Mouse (Mus musculus) adipocyte (in vitro differentiated cells): ENCODE results near the gene Cacna2d3.
A peak's percentile ranks its signal among the peaks of the same experiment; 100 is the strongest.

Source experiments
- DNase-seq: peaks from one replicate; pipeline ENCODE4 v3.0.0-alpha.2; 2016; ENCODE audit warnings: low spot score

Gene Cacna2d3

GRCm38 (mm10) chr14:29721488-29722385 is at the start of gene Cacna2d3:
TSS of gene Cacna2d3 (minus strand) at chr14:29721864.
- no peak for DNase-seq

- DNase-seq, result no peak
Measured at GRCm38 (mm10) chr14:29769486-29769885, 47.8 kb upstream of the Cacna2d3 start.

DNA sequence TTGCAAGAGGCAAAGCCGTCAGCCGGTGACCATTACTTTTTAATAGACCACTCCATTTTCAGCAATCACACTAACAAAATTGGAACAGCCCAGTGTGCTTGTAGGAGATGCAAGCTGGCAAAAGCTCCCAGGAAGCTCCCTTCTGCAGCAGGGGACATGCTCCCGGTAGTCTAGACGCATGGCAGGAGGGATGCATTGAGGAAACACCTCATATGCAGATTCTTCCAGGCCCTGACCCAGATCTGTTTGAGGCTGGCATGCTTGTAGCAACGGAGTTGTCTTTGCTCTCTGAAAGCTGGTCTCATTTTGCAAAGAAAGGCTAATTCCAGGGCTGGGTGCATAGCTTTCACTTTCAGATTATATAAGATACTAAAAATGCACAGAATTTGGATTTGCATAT is 31.2 kb upstream of the Cacna2d3 start:
- DNase-seq, result no peak

GRCm38 (mm10) chr14:29738751-29739150 is 17.1 kb upstream of the Cacna2d3 start:
- no peak for DNase-seq

- no peak for DNase-seq
Measured at GRCm38 (mm10) chr14:29730256-29730655, 8.6 kb upstream of the Cacna2d3 start.

- no peak for DNase-seq
Measured at GRCm38 (mm10) chr14:29729009-29729408, 7.3 kb upstream of the Cacna2d3 start.

- no peak for DNase-seq
Measured at GRCm38 (mm10) chr14:29727596-29727995, 5.9 kb upstream of the Cacna2d3 start.

DNA sequence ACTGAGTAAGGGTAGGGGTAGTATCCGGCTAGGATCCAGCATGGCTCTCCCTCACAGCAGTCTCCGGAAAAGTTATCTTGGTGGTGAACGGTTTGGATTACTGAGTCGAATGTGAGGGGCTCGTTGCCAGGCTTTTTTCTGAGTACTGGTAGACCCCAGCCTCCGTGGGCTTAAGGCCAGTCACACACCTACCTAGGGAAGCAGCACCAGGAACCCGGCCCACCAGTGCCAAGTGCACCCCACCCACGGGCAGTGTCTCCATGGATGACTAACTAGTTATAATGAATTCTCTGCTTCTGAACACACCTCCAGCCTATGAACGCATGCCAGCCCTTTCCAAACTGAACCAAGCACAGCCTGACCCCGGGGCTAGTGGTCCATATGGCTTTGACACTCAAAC is 1.6 kb upstream of the Cacna2d3 start:
- DNase-seq, result no peak

- DNase-seq, result no peak
Measured at GRCm38 (mm10) chr14:29722386-29723221, 940 bp upstream of the Cacna2d3 start.

- DNase-seq, result no peak
Measured at GRCm38 (mm10) chr14:29721131-29721487, 555 bp downstream of the Cacna2d3 start.

- DNase-seq, result no peak
Measured at GRCm38 (mm10) chr14:29720334-29720911, 1.2 kb downstream of the Cacna2d3 start.

DNA sequence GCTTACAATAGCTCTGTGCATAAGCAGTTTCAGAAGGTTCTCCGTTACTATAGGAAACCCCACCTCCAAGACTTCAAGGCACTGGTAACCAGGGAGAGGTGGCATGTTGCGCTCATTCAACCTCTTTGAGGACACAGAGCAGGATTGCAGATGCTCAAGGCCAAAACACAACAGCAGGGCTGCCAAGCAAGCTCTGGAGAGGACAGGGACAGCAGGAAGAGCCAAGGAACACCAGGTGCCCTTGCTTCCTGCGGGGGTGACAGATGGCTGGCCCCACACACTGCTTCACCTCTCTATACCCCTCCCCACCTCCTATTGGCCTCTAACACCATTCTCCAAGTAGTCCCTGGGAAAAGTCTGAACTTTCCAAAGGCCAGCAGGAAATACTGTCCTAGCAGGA is 9.0 kb downstream of the Cacna2d3 start:
- no peak for DNase-seq

DNA sequence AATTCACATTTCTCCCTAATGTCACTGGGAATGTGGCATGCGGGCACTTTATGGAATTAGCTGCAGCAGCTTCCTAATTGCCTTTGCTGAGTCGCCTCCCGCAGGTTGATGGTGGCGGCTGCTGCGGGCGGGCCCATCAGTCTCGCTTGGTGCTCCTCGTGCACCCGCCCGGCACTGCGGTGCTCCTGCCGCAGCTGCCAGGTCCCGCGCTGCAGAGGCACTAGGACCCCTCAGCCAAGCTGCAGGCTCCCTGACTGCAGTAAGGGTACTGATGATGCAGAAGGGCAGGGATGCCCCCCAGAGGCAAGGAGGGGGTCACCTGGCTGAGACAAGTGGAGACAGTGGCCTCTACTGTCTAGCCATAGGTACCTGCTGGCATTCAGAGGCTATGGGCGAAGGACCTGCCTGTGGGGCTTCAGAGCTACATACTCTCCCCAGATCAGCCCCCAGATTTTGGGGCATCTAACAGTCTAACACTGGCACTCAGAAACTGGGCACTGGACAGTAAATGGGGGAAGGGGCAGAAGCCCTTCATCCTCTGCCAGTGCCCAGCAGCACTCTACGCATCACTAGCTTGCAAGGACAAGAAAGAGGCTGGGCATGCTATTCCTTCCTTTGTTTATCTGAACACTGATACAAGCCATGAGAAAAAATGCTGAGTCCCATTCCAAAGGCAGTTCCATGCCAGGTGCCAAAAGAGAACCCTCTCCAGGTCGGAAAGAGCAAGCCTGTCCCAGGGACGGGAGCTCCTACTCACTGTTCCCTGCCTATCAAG is 13.9 kb downstream of the Cacna2d3 start:
- no peak for DNase-seq

- no peak for DNase-seq
Measured at GRCm38 (mm10) chr14:29702762-29703161, 18.9 kb downstream of the Cacna2d3 start.

DNA sequence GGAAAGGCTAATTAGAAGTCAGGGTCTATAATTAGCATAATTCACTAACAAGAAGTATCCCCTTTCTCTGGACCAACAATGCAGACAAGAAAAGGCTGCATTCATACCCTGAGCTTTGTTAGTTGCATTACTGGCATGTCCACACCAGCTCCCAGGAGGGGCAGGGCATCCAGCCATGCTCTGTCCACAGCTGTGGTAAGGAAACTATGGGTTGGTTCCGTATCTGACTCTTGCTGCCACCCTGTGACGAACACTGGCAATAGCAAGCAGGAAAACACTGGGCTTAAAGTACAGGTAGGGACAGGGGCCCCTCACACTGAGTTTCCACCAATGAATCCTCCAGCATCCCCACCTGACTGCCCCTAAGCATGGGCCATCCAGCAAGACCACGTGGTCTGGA is 25.5 kb downstream of the Cacna2d3 start:
- DNase-seq, result peak; percentile 14

- DNase-seq, result peak; percentile 22
Measured at GRCm38 (mm10) chr14:29672436-29673050, 49.1 kb downstream of the Cacna2d3 start.

DNA sequence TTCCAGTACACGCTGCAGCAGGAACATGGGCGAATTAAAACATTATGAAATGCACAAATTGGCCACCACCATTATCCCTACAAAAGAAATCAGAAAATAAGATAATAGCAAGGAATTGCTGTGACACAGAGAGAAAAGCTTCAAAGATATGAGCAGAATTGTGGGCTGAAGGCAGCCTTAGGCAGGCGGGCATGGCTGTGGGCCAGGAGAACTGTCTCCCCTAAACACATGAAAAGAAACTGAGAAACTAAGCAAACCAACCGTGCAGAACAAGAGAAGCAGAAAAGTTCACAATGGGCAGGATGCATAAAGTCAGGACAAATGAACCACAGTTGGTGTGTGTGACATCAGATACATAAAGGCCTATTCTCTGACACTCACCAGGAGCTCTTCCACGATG is 51.8 kb downstream of the Cacna2d3 start:
- DNase-seq, result no peak

GRCm38 (mm10) chr14:29657006-29657405 is 64.7 kb downstream of the Cacna2d3 start:
- DNase-seq, result peak; percentile 2

- DNase-seq, result no peak
Measured at GRCm38 (mm10) chr14:29650591-29650990, 71.1 kb downstream of the Cacna2d3 start.

DNA sequence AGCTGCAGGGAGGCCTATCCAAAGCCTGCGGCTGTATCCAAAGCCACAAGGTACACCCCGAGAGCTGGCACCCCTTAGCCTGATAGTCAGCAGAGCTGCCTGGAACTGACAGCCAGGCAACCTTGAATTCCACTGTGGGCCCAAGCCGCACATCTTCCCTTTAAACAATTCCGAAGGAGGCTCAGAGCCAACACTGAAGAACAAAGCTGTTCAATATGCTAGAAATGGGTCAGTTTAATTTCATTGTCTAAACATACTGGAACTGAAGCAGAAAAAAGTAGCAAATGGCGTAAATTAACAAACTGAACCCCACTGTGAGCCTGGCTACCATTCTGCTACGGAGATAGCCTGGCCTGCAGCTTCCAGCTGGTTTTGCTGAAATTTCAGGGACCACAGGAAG is 72.9 kb downstream of the Cacna2d3 start:
- DNase-seq, result no peak

GRCm38 (mm10) chr14:29645421-29645820 is 76.2 kb downstream of the Cacna2d3 start:
- DNase-seq, result no peak
